Mouse (Mus musculus) forebrain, embryonic 15.5 days (tissue): Measurements from ENCODE around the gene Smarcb1. TPM values are rescaled to one million over a fixed set of nuclear protein-coding genes. Genes with fewer than 3 reads are reported as not detected.

ENCODE experiments used
- ATAC-seq: fragments of 200-750 bp; cut with Nextera tagmentation; replicated peaks from 2 replicates; pipeline ENCODE4 v1.8.0; 2017; ENCODE audit warnings: mild to moderate bottlenecking, moderate TSS enrichment, moderate library complexity
- H3K27ac ChIP-seq: fragments of 300-500 bp; sonication (generic); replicated peaks from 2 replicates; pipeline ENCODE4 v1.5.1; 2015; ENCODE audit warnings: mild to moderate bottlenecking, inconsistent platforms
- H3K27me3 ChIP-seq: fragments of 300-500 bp; sonication (generic); 2 replicates; pipeline ENCODE4 v1.6.1; 2015; ENCODE audit warnings: inconsistent platforms
- H3K36me3 ChIP-seq: fragments of 300-500 bp; sonication (generic); 2 replicates; pipeline ENCODE4 v1.6.1; 2015; ENCODE audit warnings: mild to moderate bottlenecking, inconsistent platforms
- H3K4me1 ChIP-seq: fragments of 300-500 bp; sonication (generic); 2 replicates; pipeline ENCODE4 v1.6.1; 2015; ENCODE audit warnings: inconsistent platforms
- H3K4me2 ChIP-seq: fragments of 300-500 bp; sonication (generic); replicated peaks from 2 replicates; pipeline ENCODE4 v1.6.1; 2015; ENCODE audit warnings: mild to moderate bottlenecking, inconsistent platforms
- H3K4me3 ChIP-seq: fragments of 300-500 bp; sonication (generic); 2 replicates; pipeline ENCODE4 v1.5.1; 2015; ENCODE audit warnings: mild to moderate bottlenecking, inconsistent platforms
- H3K9ac ChIP-seq: fragments of 300-500 bp; sonication (generic); replicated peaks from 2 replicates; pipeline ENCODE4 v1.6.1; 2015; ENCODE audit warnings: mild to moderate bottlenecking, inconsistent platforms
- H3K9me3 ChIP-seq: fragments of 300-500 bp; sonication (generic); 2 replicates; pipeline ENCODE4 v1.6.1; 2016; ENCODE audit warnings: inconsistent platforms
- WGBS: fragments of 180-500 bp; shearing (Covaris S2); methylation state at CpG from one replicate; pipeline ENCODE4 v1.1.7; 2015; ENCODE audit warnings: mixed read lengths; 5-methylcytosine and 5-hydroxymethylcytosine counted together
- polyA plus RNA-seq: library from polyadenylated mRNA; unstranded; fragments of >200 nt; fragmentation: Nextera tagmentation; extraction: Ambion mirVana; gene quantifications from 2 replicates; pipeline ENCODE4 v1.2.1, GENCODE M21; 2015

The Smarcb1 gene
- polyA plus RNA-seq, 1 experiment from 2014 or later = 330 TPM

DNA sequence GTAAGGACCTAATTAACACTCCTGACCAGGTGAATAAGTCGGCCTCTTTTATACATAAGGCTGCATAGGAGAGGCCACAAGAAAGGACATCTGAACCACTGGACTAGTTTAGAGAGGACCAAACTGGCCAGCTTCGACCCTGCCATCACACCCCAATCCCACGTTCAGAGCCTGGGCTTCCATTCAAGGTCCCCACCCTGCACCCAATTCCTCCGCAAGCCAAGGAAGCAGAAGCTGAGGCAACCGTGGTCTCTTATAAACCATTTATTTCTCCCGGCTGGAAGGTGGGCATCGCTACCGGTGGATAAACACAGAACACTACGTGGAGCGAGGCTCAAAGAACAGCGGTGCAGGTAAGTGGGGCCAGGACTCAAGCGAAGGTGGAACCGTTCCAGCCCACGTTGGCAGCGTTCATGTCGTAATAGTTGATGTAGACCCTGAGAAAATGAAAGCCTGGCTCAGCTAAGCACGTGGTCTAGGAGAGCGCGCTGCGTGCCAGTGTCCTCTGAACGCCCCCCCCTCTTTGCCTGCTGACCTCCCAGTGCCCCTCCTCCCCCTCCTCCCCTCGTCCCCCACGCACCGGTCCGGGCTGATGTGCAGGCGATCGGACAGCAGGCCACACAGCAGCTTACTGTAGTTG lies 62.2 kb downstream of the Smarcb1 start:
- Histone ChIP-seq H3K36me3 (0 out of 2 replicates have a peak, but pooled peaks cover 3% of the 10 kb centered on the region), H3K4me3 (peak overlapping the region; percentile 95), H3K27me3 (no peaks in the 10 kb centered on the region), H3K27ac (peak overlapping the region; percentile 93), H3K4me1 (peaks cover 26% of the 10 kb centered on the region), H3K9ac (peak overlapping the region; percentile 94), H3K4me2 (peak overlapping the region; percentile 62), H3K9me3 (no peaks in the 10 kb centered on the region)
- WGBS = 2% methylated on average over 27 of the region's 27 CpGs
- peak; percentile 66 for ATAC-seq

DNA sequence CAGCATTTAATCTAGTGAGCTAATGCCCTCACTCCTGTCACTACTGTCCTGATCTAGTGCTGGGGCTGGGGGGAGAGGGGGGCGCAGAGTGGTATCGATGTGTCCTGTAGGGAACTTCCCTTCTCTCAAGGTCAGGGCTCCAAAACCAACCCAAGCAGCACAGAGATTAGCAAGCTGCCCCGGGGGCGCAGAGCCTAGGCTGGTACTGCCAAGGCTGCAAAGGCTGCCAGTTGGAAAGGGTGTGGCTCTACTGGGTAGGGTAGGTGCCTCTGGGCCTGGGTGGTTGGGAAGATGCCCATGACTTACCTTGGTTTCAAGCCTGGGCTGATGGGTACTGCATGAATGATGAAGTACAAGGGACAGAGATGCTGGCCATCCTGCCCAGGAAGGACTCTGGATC lies 63.8 kb downstream of the Smarcb1 start:
- no peak overlapping the region for H3K9ac ChIP-seq
- no peak for ATAC-seq
- H3K27ac ChIP-seq = no peak overlapping the region
- H3K4me2 ChIP-seq = no peak overlapping the region
- H3K4me3 ChIP-seq = no peak overlapping the region
- H3K9me3 ChIP-seq = no peaks in the 10 kb centered on the region
- no peaks in the 10 kb centered on the region for H3K27me3 ChIP-seq
- peaks cover 26% of the 10 kb centered on the region for H3K4me1 ChIP-seq
- WGBS = 98% methylated on average over 4 of the region's 4 CpGs
- 0 out of 2 replicates have a peak, but pooled peaks cover 3% of the 10 kb centered on the region for H3K36me3 ChIP-seq

DNA sequence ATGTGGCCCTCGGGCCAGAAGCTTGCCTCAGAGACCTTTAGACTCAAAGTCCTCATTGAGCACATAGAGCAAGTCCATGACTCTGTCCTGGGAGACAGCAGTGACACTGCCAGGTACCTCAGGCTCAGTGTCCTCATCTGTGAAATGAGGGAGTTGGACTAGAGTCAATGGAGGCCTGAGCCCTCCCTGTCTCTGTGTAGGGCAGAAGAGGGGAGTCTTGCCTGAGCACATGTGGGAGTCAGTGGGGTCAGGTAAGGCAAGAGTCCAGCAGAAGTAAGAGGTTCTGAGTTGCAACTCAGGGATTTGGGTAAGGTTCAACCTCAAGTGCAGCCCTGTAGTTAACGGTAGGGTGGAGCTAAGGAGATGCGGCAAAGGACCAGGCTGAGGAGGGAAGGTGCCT lies 64.4 kb downstream of the Smarcb1 start:
- Histone ChIP-seq H3K4me1 (peaks cover 26% of the 10 kb centered on the region), H3K4me3 (no peak overlapping the region), H3K27ac (no peak overlapping the region), H3K9me3 (no peaks in the 10 kb centered on the region), H3K9ac (no peak overlapping the region), H3K27me3 (no peaks in the 10 kb centered on the region), H3K36me3 (0 out of 2 replicates have a peak, but pooled peaks cover 3% of the 10 kb centered on the region), H3K4me2 (no peak overlapping the region)
- no peak for ATAC-seq
- 87% methylated on average over 3 of the region's 3 CpGs for WGBS

DNA sequence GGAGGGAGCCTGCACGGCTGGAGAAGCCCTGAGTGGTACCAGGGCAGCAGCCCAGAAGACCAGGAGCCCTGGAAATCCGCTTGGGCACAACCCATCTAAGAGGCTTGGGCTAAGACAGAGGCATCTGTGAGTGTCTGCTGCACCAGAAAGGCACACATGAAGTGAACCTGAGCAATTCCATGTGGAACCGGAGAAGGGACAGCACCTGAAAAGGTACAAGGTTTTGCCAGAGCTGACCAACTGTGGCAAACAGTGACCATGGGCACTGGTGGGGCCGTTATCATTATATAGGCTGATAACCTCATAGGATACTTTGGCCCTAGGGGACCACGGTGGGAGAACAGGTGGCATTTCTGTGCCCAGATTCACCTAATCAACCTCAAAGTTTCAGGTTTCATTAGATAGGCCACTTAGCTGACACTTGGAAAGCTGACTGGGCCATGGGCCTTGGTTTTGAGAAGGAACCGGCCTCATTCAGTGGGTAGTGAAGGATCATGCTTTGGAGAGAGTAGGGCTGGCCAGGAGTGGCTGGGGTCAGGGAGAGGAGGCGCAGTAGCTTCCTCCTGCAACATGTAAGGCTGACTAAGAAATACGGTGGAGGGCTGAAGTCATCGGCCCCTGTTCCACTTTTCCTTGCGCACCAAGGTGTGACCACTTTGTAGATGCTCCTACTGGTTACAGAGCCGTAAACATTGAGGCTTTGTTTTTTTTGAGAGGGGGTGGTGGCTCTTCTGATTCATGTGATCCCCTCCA lies 65.1 kb downstream of the Smarcb1 start:
- H3K27me3 ChIP-seq = no peaks in the 10 kb centered on the region
- 0 out of 2 replicates have a peak, but pooled peaks cover 3% of the 10 kb centered on the region for H3K36me3 ChIP-seq
- H3K4me1 ChIP-seq = peaks cover 26% of the 10 kb centered on the region
- no peak for ATAC-seq
- H3K9ac ChIP-seq = no peak overlapping the region
- no peaks in the 10 kb centered on the region for H3K9me3 ChIP-seq
- 80% methylated on average over 11 of the region's 11 CpGs for WGBS
- no peak overlapping the region for H3K4me3 ChIP-seq
- H3K4me2 ChIP-seq = no peak overlapping the region
- no peak overlapping the region for H3K27ac ChIP-seq

DNA sequence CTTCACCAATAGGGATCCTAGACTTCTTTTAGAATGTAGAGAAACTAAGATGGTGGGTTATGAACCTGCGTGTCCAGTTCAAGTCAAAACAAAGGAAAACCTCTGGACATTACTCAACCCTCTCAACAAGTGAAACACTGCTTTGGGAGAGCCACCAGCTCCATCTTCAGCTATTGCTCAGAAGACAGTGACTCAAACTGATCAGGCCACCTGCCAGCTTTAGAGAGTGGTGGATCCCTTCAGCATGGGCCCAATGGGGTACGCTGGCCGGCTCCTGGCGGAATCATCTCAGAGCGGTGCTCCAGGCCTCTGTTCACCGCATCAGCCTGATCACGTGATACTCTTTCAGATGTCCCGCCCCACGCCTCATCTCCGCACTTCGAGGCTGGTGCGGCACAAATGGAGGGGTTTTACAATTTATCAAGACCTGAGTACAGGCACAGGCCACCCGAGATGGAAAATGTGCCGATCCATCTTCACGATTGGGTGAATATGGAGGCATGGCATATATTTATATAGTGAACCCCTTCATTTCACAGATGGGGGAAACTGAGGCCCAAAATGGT lies 65.9 kb downstream of the Smarcb1 start:
- no peak for ATAC-seq
- peaks cover 21% of the 10 kb centered on the region for H3K4me1 ChIP-seq
- no peak overlapping the region for H3K9ac ChIP-seq
- no peak overlapping the region for H3K4me2 ChIP-seq
- 88% methylated on average over 15 of the region's 15 CpGs for WGBS
- no peak overlapping the region for H3K4me3 ChIP-seq
- 0 out of 2 replicates have a peak, but pooled peaks cover 3% of the 10 kb centered on the region for H3K36me3 ChIP-seq
- H3K27me3 ChIP-seq = no peaks in the 10 kb centered on the region
- no peaks in the 10 kb centered on the region for H3K9me3 ChIP-seq
- H3K27ac ChIP-seq = no peak overlapping the region

DNA sequence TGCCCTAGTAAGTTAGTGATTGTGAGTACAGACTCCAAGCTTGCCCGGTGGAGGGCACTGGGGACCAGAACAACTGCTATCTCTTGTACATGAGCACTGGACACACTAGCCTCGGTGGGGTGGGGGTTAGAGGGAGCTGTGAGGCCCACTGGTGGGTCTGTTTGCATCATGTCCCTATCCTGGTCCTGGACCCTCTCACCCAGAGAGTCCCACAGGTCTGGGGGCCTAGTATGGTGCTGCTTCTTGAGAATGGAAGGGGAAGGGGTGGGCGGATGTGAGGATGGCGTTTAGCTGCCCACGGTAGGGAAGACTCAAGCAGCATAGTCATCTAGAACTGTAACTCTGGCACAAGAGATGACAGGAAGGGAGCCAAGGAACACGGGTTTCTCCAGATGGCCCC lies 66.6 kb downstream of the Smarcb1 start:
- Histone ChIP-seq H3K9me3 (no peaks in the 10 kb centered on the region), H3K9ac (no peak overlapping the region), H3K27ac (no peak overlapping the region), H3K27me3 (no peaks in the 10 kb centered on the region), H3K4me2 (no peak overlapping the region), H3K4me1 (peaks cover 17% of the 10 kb centered on the region), H3K36me3 (0 out of 2 replicates have a peak, but pooled peaks cover 3% of the 10 kb centered on the region), H3K4me3 (no peak overlapping the region)
- ATAC-seq = no peak
- WGBS = 76% methylated on average over 6 of the region's 6 CpGs

DNA sequence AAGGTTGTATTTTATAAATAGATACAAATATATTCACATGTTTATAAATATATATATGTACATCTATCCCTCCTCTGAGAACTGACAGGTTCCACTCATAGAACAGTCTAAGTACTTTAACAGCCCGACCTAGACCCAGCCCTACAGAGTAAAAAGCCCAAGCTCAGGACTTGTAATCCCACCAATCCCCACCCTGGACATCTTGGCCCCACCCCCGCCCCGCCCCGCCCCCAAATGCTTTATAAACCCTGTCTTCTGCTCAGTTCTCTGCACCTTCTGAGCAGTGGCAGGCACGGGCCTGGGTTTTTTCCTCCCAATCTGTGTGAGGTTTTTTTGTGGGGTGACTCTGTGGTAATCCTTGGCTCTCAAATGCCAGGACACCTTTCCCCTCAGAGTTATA lies 67.3 kb downstream of the Smarcb1 start:
- 55% methylated on average over 5 of the region's 5 CpGs for WGBS
- no peaks in the 10 kb centered on the region for H3K27me3 ChIP-seq
- ATAC-seq = peak; percentile 19; the same call in 1 of the 2 replicates

DNA sequence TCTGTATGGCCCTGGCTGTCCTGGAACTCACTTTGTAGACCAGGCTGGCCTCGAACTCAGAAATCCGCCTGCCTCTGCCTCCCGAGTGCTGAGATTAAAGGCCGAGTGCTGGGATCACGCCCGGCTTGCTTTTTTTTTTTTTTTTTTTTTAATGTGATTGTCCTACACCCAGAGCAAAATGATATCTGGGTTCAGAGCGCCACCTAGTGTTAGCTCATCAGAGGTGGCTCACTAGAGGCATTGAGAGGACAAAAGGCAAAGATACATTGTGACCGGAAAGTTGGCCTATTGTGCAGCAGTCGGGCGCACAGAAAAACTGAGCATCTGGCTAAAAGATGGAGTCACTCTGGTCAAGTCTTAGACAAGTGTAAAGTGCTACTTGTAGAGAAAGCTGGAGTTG lies 68.0 kb downstream of the Smarcb1 start:
- Histone ChIP-seq H3K36me3 (0 out of 2 replicates have a peak, but pooled peaks cover 3% of the 10 kb centered on the region), H3K4me3 (no peak overlapping the region), H3K27me3 (no peaks in the 10 kb centered on the region), H3K4me2 (no peak overlapping the region), H3K4me1 (peaks cover 9% of the 10 kb centered on the region), H3K9me3 (no peaks in the 10 kb centered on the region), H3K27ac (no peak overlapping the region), H3K9ac (no peak overlapping the region)
- peak; percentile 54; the same call in 1 of the 2 replicates for ATAC-seq
- WGBS = 22% methylated on average over 10 of the region's 10 CpGs

More for the DNA sequence above, 67.3 kb downstream of the Smarcb1 start:
- no peak overlapping the region for H3K4me2 ChIP-seq
- no peak overlapping the region for H3K27ac ChIP-seq
- no peak overlapping the region for H3K9ac ChIP-seq
- no peaks in the 10 kb centered on the region for H3K9me3 ChIP-seq
- H3K4me1 ChIP-seq = peaks cover 16% of the 10 kb centered on the region
- no peak overlapping the region for H3K4me3 ChIP-seq
- 0 out of 2 replicates have a peak, but pooled peaks cover 3% of the 10 kb centered on the region for H3K36me3 ChIP-seq

DNA sequence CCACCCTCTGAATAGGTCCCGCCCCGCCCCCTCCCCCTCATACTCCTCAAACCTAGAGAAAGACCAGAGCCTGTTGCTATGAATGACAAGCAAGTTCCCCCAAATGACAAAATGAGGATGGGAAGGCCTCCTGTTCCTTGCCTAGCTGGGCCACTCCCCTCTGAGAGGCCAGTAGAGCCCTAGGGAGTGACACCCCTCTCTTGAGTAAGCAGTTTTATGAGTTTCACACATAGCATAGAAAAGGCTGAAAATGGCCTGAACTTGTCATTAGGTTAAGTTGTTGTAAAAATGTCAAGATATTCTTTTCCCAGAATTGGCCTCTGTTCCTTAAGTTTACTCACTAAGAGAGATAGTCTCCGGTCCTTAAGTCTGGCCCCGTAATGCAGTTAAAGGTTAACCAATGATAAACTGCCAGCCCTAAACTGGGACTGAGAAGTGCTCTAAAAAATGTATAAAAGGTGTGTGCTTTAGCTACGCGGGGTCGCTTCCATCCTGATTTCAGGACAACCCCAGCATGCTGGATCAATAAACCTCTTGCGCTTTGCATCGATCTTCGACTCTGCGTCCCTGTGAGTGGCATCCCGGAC lies 68.8 kb downstream of the Smarcb1 start:
- no peak for ATAC-seq
- H3K9ac ChIP-seq = no peak overlapping the region
- WGBS = 96% methylated on average over 12 of the region's 12 CpGs
- no peaks in the 10 kb centered on the region for H3K27me3 ChIP-seq
- H3K4me1 ChIP-seq = peaks cover 1% of the 10 kb centered on the region
- 0 out of 2 replicates have a peak, but pooled peaks cover under 1% of the 10 kb centered on the region for H3K36me3 ChIP-seq
- H3K4me3 ChIP-seq = no peak overlapping the region
- no peak overlapping the region for H3K4me2 ChIP-seq
- no peaks in the 10 kb centered on the region for H3K9me3 ChIP-seq
- no peak overlapping the region for H3K27ac ChIP-seq

DNA sequence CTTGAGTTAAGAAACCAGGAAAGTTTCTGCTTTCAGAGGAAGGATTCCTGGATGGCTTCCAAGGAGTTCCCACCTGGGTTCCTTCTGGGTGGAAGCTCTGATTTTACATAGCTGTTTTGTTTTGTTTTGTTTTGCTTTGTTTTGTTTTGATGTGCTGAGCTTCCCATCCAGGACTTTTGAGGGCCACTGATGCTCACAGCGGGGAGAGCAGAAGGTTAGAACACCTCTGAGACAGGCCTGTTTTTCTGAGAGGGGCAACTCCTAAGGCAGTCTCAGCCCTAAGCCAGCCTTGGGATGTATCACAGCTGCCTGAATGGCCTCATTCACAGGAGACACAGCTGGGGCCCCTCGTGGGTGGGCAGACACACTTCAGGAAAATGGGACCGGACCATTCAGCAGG lies 69.7 kb downstream of the Smarcb1 start:
- ATAC-seq = no peak
- no peak overlapping the region for H3K4me2 ChIP-seq
- no peaks in the 10 kb centered on the region for H3K27me3 ChIP-seq
- no peaks in the 10 kb centered on the region; the same call in 1 of the 2 replicates for H3K4me1 ChIP-seq
- WGBS = 35% methylated on average over 3 of the region's 3 CpGs
- H3K27ac ChIP-seq = no peak overlapping the region
- H3K4me3 ChIP-seq = no peak overlapping the region
- H3K9me3 ChIP-seq = no peaks in the 10 kb centered on the region
- H3K36me3 ChIP-seq = no peaks in the 10 kb centered on the region
- no peak overlapping the region for H3K9ac ChIP-seq

DNA sequence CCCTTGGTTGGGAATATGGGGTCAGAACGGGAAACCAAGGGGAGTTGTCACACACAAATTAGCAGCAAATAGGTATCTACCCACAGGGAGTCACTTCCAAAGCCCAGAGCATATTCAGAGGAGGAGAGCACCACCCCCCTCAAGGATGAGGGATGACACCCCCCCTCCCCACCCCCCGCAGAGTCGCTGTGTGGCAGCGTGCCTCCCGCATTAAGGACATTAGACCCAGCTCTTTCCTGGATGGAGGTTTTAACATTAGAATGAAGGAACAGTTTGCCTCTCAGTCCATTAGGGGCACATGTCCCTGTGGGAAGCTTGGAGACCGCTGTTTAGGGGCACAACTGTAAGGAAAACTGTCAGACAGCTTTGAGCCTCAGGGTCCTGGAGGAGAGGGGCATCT lies 70.3 kb downstream of the Smarcb1 start:
- 6% methylated on average over 6 of the region's 6 CpGs for WGBS
- Histone ChIP-seq H3K27me3 (no peaks in the 10 kb centered on the region), H3K4me1 (no peaks in the 10 kb centered on the region; the same call in 1 of the 2 replicates), H3K4me2 (no peak overlapping the region), H3K36me3 (no peaks in the 10 kb centered on the region), H3K4me3 (no peak overlapping the region), H3K9ac (no peak overlapping the region), H3K9me3 (no peaks in the 10 kb centered on the region), H3K27ac (no peak overlapping the region)
- no peak for ATAC-seq

DNA sequence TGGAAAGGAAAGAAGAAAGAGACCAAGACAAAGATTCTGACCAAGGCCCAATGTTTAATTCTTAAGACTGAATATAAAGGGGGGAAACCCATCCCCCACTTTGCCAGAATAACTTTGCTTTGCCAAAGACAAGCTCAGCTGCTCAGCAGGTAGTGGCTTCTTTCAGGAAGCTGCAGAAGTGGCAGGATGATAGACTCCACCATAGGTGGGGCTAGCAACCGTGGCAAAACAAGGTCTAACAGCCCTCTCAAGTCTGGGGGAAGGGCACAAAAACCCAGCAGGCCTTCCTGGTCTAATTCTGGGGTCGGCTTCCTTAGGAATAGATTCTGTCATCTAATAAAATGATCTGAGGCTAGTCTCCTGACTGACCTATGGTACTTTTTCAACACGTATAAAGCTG lies 73.0 kb downstream of the Smarcb1 start:
- no peak overlapping the region for H3K27ac ChIP-seq
- H3K27me3 ChIP-seq = no peaks in the 10 kb centered on the region
- no peak overlapping the region for H3K9ac ChIP-seq
- 33% methylated on average over 3 of the region's 3 CpGs for whole genome bisulfite sequencing
- H3K4me2 ChIP-seq = no peak overlapping the region
- no peaks in the 10 kb centered on the region for H3K36me3 ChIP-seq
- no peak overlapping the region for H3K4me3 ChIP-seq
- no peaks in the 10 kb centered on the region for H3K9me3 ChIP-seq
- no peak for ATAC-seq
- no peaks in the 10 kb centered on the region; the same call in 1 of the 2 replicates for H3K4me1 ChIP-seq
